Mouse (Mus musculus) neural tube, embryonic 12.5 days (tissue): ENCODE data around the gene Fastkd3. TPM values are rescaled to one million over a fixed set of nuclear protein-coding genes. Genes with fewer than 3 reads are reported as not detected.

Experiments used
- ATAC-seq: fragments of 200-750 bp; cut with Nextera tagmentation; 2 replicates; pipeline ENCODE4 v1.8.0; 2017; ENCODE audit warnings: low read depth, mild to moderate bottlenecking, moderate TSS enrichment, moderate library complexity; ENCODE audit not compliant: low FRiP score
- H3K27ac ChIP-seq: fragments of 300-500 bp; sonication (generic); 2 replicates; pipeline ENCODE4 v1.5.1; 2016
- H3K27me3 ChIP-seq: fragments of 300-500 bp; sonication (generic); replicated peaks from 2 replicates; pipeline ENCODE4 v1.6.1; 2016; ENCODE audit warnings: mild to moderate bottlenecking
- H3K36me3 ChIP-seq: fragments of 300-500 bp; sonication (generic); 2 replicates; pipeline ENCODE4 v1.6.1; 2016; ENCODE audit warnings: mild to moderate bottlenecking
- H3K4me1 ChIP-seq: fragments of 300-500 bp; sonication (generic); 2 replicates; pipeline ENCODE4 v1.6.1; 2016
- H3K4me2 ChIP-seq: fragments of 300-500 bp; sonication (generic); replicated peaks from 2 replicates; pipeline ENCODE4 v1.6.1; 2016; ENCODE audit warnings: mild to moderate bottlenecking
- H3K4me3 ChIP-seq: fragments of 300-500 bp; sonication (generic); 2 replicates; pipeline ENCODE4 v1.5.1; 2016
- H3K9ac ChIP-seq: fragments of 300-500 bp; sonication (generic); 2 replicates; pipeline ENCODE4 v1.6.1; 2016; ENCODE audit warnings: mild to moderate bottlenecking
- H3K9me3 ChIP-seq: fragments of 300-500 bp; sonication (generic); 2 replicates; pipeline ENCODE4 v1.6.1; 2016; ENCODE audit warnings: mild to moderate bottlenecking
- WGBS: fragments of 180-500 bp; shearing (Covaris S2); methylation state at CpG from one replicate; pipeline ENCODE4 v1.1.7; 2016; 5-methylcytosine and 5-hydroxymethylcytosine counted together
- polyA plus RNA-seq: library from polyadenylated mRNA; unstranded; fragments of >200 nt; fragmentation: Nextera tagmentation; extraction: Ambion mirVana; gene quantifications from 2 replicates; pipeline ENCODE4 v1.2.1, GENCODE M21; 2016

Fastkd3 gene
- polyA plus RNA-seq, 1 experiment from 2014 or later: 29.2 TPM

GRCm38 (mm10) chr13:68627041-68627440 is 45.0 kb downstream of the Fastkd3 start:
- 85% methylated on average over 3 of the region's 3 CpGs for WGBS
- Histone ChIP-seq H3K9ac (no peak overlapping the region), H3K9me3 (no peaks in the 10 kb centered on the region)

More at GRCm38 (mm10) chr13:68627041-68627440, 45.0 kb downstream of the Fastkd3 start:
- no peak for ATAC-seq
- H3K36me3 ChIP-seq: no peaks in the 10 kb centered on the region; the same call in 1 of the 2 replicates
- H3K4me2 ChIP-seq: no peak overlapping the region
- H3K4me1 ChIP-seq: no peaks in the 10 kb centered on the region
- no peak overlapping the region for H3K27ac ChIP-seq
- no peaks in the 10 kb centered on the region for H3K27me3 ChIP-seq
- no peak overlapping the region for H3K4me3 ChIP-seq

Other genes starting within 250 kb of the Fastkd3 start
- 15.5 and 16.5 TPM in 2 replicates for gene Mtrr, start 85 bp upstream of the Fastkd3 start, polyA plus RNA-seq
- gene 1700001L19Rik, start 15.2 kb downstream of the Fastkd3 start, polyA plus RNA-seq: 1.6 and 1.8 TPM in 2 replicates